Mouse (Mus musculus) C2C12 (cell line): ENCODE measurements at regions not wholly inside any gene's neighbourhood (a gene's known extent, or its start where the extent isn't known, plus 50 kb on each side); places are given as distances from the start of the nearest gene placed in this dataset.

Experiments used
- CEBPB ChIP-seq: IDR thresholded peaks from one replicate; pipeline ENCODE4 v1.6.1; 2011; ENCODE audit warnings: low read depth, mild to moderate bottlenecking, control low read depth, moderate library complexity
- CTCF ChIP-seq: IDR thresholded peaks from one replicate; pipeline ENCODE4 v1.5.1; 2011; ENCODE audit not compliant: control insufficient read depth, insufficient read depth, insufficient read length
- MAX ChIP-seq: IDR thresholded peaks from one replicate; pipeline ENCODE4 v1.6.1; 2011; ENCODE audit warnings: mild to moderate bottlenecking, control low read depth
- MYOD1 ChIP-seq: IDR thresholded peaks from one replicate; pipeline ENCODE4 v1.6.1; 2011; ENCODE audit warnings: low read depth; ENCODE audit not compliant: control insufficient read depth, insufficient read length
- MYOG ChIP-seq: IDR thresholded peaks from one replicate; pipeline ENCODE4 v1.6.1; 2011; ENCODE audit not compliant: control insufficient read depth, insufficient read length; ENCODE audit errors: extremely low read depth
- USF1 ChIP-seq: IDR thresholded peaks from one replicate; pipeline ENCODE4 v1.6.1; 2011; ENCODE audit warnings: low read depth, mild to moderate bottlenecking, control low read depth, moderate library complexity

DNA sequence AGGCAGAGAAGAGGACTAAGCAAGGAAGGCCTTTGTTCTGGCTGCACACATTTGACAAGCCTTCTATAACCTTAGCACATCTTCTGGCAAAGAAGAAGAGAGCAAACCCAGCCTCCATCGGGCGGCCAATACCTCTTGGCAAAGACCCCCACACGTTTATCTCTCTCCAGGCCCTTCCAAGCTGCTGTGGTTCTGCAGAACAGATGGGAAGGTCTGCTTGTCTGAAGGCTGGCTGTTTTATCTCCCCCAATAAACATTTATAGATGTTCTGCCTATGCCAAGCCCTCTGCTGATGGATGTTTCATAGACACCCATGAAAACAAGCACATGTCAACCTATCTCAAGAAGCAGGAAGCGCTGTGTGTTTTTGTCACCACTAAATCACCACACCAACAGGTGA is 339.4 kb upstream of the Rarb start:
- no peak for TF ChIP-seq CTCF
- no peak for TF ChIP-seq MYOD1
- TF ChIP-seq MYOG: no peak
- TF ChIP-seq MAX: no peak
- TF ChIP-seq CEBPB: no peak
- TF ChIP-seq USF1: no peak
